Mouse (Mus musculus): ENCODE data around the gene Fstl1. TPM values are rescaled to one million over a fixed set of nuclear protein-coding genes. Genes with fewer than 3 reads are reported as not detected.
A peak's percentile ranks its signal among the peaks of the same experiment; 100 is the strongest.

Fstl1 gene
- polyA plus RNA-seq, 1 experiment from 2014 or later, result 210 TPM

- H3K36me3 ChIP-seq (replicated peaks), result peaks cover 46% of the 10 kb centered on the region
- H3K27ac ChIP-seq (replicated peaks), result 0 out of 2 replicates have a peak overlapping the region, but pooled peaks have one; percentile 26
- no peak overlapping the region for H3K4me3 ChIP-seq
- H3K27me3 ChIP-seq (replicated peaks; ENCODE audit: low read depth, poor library complexity, severe bottlenecking), result no peaks in the 10 kb centered on the region
- no peaks in the 10 kb centered on the region; the same call in 1 of the 2 replicates for H3K9me3 ChIP-seq
- DNase-seq (ENCODE audit: low spot score), result no peak
- 89% methylated on average over 8 of the region's 8 CpGs for WGBS
- peaks cover 45% of the 10 kb centered on the region for H3K4me1 ChIP-seq
Measured at GRCm38 (mm10) chr16:37811874-37812273, 35.2 kb downstream of the Fstl1 start.

GRCm38 (mm10) chr16:37812474-37812886 is 35.8 kb downstream of the Fstl1 start:
- no peaks in the 10 kb centered on the region for H3K27me3 ChIP-seq (replicated peaks; ENCODE audit: low read depth, poor library complexity, severe bottlenecking)
- no peak overlapping the region for H3K27ac ChIP-seq (replicated peaks)
- WGBS, result 66% methylated on average over 9 of the region's 9 CpGs
- peaks cover 39% of the 10 kb centered on the region for H3K4me1 ChIP-seq
- peaks cover 46% of the 10 kb centered on the region for H3K36me3 ChIP-seq (replicated peaks)
- no peak overlapping the region for H3K4me3 ChIP-seq
- DNase-seq (ENCODE audit: low spot score), result no peak
- no peaks in the 10 kb centered on the region; the same call in 1 of the 2 replicates for H3K9me3 ChIP-seq

GRCm38 (mm10) chr16:37813691-37814382 is 37.2 kb downstream of the Fstl1 start:
- DNase-seq (ENCODE audit: low spot score), result peak; percentile 32
- no peaks in the 10 kb centered on the region for H3K27me3 ChIP-seq (replicated peaks; ENCODE audit: low read depth, poor library complexity, severe bottlenecking)
- H3K27ac ChIP-seq (replicated peaks), result peak overlapping the region; percentile 76
- H3K36me3 ChIP-seq (replicated peaks), result peaks cover 51% of the 10 kb centered on the region
- H3K4me1 ChIP-seq, result peaks cover 34% of the 10 kb centered on the region
- no peaks in the 10 kb centered on the region; the same call in 1 of the 2 replicates for H3K9me3 ChIP-seq
- WGBS, result 41% methylated on average over 5 of the region's 5 CpGs
- peak overlapping the region; percentile 32; the same call in 1 of the 2 replicates for H3K4me3 ChIP-seq

GRCm38 (mm10) chr16:37814383-37814971 is 37.8 kb downstream of the Fstl1 start:
- peaks cover 27% of the 10 kb centered on the region for H3K4me1 ChIP-seq
- WGBS, result 27% methylated on average over 7 of the region's 7 CpGs
- H3K27me3 ChIP-seq (replicated peaks; ENCODE audit: low read depth, poor library complexity, severe bottlenecking), result no peaks in the 10 kb centered on the region
- DNase-seq (ENCODE audit: low spot score), result peak; percentile 79
- peak overlapping the region; percentile 32; the same call in 1 of the 2 replicates for H3K4me3 ChIP-seq
- no peaks in the 10 kb centered on the region; the same call in 1 of the 2 replicates for H3K9me3 ChIP-seq
- peaks cover 52% of the 10 kb centered on the region for H3K36me3 ChIP-seq (replicated peaks)
- H3K27ac ChIP-seq (replicated peaks), result peak overlapping the region; percentile 76

GRCm38 (mm10) chr16:37817986-37818385 is 41.3 kb downstream of the Fstl1 start:
- whole genome bisulfite sequencing, result 93% methylated on average over 4 of the region's 4 CpGs
- no peak for DNase-seq (ENCODE audit: low spot score)
- Histone ChIP-seq H3K36me3 (replicated peaks) (peaks cover 78% of the 10 kb centered on the region), H3K27me3 (replicated peaks; ENCODE audit: low read depth, poor library complexity, severe bottlenecking) (no peaks in the 10 kb centered on the region), H3K4me1 (peaks cover 18% of the 10 kb centered on the region), H3K9me3 (no peaks in the 10 kb centered on the region), H3K27ac (replicated peaks) (no peak overlapping the region), H3K4me3 (no peak overlapping the region)

GRCm38 (mm10) chr16:37823949-37824348 is 47.3 kb downstream of the Fstl1 start:
- Histone ChIP-seq H3K9me3 (no peaks in the 10 kb centered on the region), H3K4me3 (no peak overlapping the region), H3K27me3 (replicated peaks; ENCODE audit: low read depth, poor library complexity, severe bottlenecking) (no peaks in the 10 kb centered on the region), H3K36me3 (replicated peaks) (peaks cover 100% of the 10 kb centered on the region), H3K27ac (replicated peaks) (no peak overlapping the region), H3K4me1 (no peaks in the 10 kb centered on the region)
- no peak for DNase-seq (ENCODE audit: low spot score)
- WGBS, result 92% methylated on average over 5 of the region's 5 CpGs

- 94% methylated on average over 12 of the region's 12 CpGs for WGBS
- Histone ChIP-seq H3K27ac (replicated peaks) (no peak overlapping the region), H3K9me3 (no peaks in the 10 kb centered on the region), H3K27me3 (replicated peaks; ENCODE audit: low read depth, poor library complexity, severe bottlenecking) (no peaks in the 10 kb centered on the region), H3K36me3 (replicated peaks) (peaks cover 100% of the 10 kb centered on the region), H3K4me1 (no peaks in the 10 kb centered on the region), H3K4me3 (no peak overlapping the region)
- no peak for DNase-seq (ENCODE audit: low spot score)
Measured at GRCm38 (mm10) chr16:37824778-37825505, 48.3 kb downstream of the Fstl1 start.

GRCm38 (mm10) chr16:37826286-37826685 is 49.6 kb downstream of the Fstl1 start:
- no peaks in the 10 kb centered on the region for H3K27me3 ChIP-seq (replicated peaks; ENCODE audit: low read depth, poor library complexity, severe bottlenecking)
- H3K36me3 ChIP-seq (replicated peaks), result peaks cover 100% of the 10 kb centered on the region
- H3K4me3 ChIP-seq, result no peak overlapping the region
- no peak overlapping the region for H3K27ac ChIP-seq (replicated peaks)
- WGBS, result 98% methylated on average over 3 of the region's 3 CpGs
- H3K4me1 ChIP-seq, result no peaks in the 10 kb centered on the region
- H3K9me3 ChIP-seq, result no peaks in the 10 kb centered on the region
- no peak for DNase-seq (ENCODE audit: low spot score)

GRCm38 (mm10) chr16:37831041-37831440 is 54.4 kb downstream of the Fstl1 start:
- no peak for DNase-seq (ENCODE audit: low spot score)
- Histone ChIP-seq H3K9me3 (no peaks in the 10 kb centered on the region), H3K4me3 (no peak overlapping the region), H3K27ac (replicated peaks) (no peak overlapping the region), H3K36me3 (replicated peaks) (peaks cover 99% of the 10 kb centered on the region), H3K27me3 (replicated peaks; ENCODE audit: low read depth, poor library complexity, severe bottlenecking) (no peaks in the 10 kb centered on the region), H3K4me1 (no peaks in the 10 kb centered on the region)
- 75% methylated on average over 7 of the region's 7 CpGs for WGBS

GRCm38 (mm10) chr16:37837571-37837970 is 60.9 kb downstream of the Fstl1 start:
- Histone ChIP-seq H3K4me1 (no peaks in the 10 kb centered on the region), H3K27me3 (replicated peaks; ENCODE audit: low read depth, poor library complexity, severe bottlenecking) (no peaks in the 10 kb centered on the region), H3K36me3 (replicated peaks) (peaks cover 40% of the 10 kb centered on the region), H3K4me3 (no peak overlapping the region), H3K9me3 (no peaks in the 10 kb centered on the region), H3K27ac (replicated peaks) (no peak overlapping the region)
- DNase-seq (ENCODE audit: low spot score), result no peak
- 73% methylated on average over 3 of the region's 3 CpGs for WGBS

- Histone ChIP-seq H3K4me3 (no peak overlapping the region), H3K4me1 (no peaks in the 10 kb centered on the region), H3K9me3 (no peaks in the 10 kb centered on the region), H3K27ac (replicated peaks) (no peak overlapping the region), H3K36me3 (replicated peaks) (0 out of 2 replicates have a peak, but pooled peaks cover 2% of the 10 kb centered on the region), H3K27me3 (replicated peaks; ENCODE audit: low read depth, poor library complexity, severe bottlenecking) (no peaks in the 10 kb centered on the region)
- DNase-seq (ENCODE audit: low spot score), result no peak
- 89% methylated on average over 2 of the region's 2 CpGs for WGBS
Measured at GRCm38 (mm10) chr16:37842439-37842838, 65.8 kb downstream of the Fstl1 start.

- no peaks in the 10 kb centered on the region for H3K9me3 ChIP-seq
- no peak overlapping the region for H3K4me3 ChIP-seq
- H3K27ac ChIP-seq (replicated peaks), result no peak overlapping the region
- DNase-seq (ENCODE audit: low spot score), result no peak
- no peaks in the 10 kb centered on the region for H3K4me1 ChIP-seq
- 94% methylated on average over 12 of the region's 12 CpGs for WGBS
- no peaks in the 10 kb centered on the region for H3K36me3 ChIP-seq (replicated peaks)
- H3K27me3 ChIP-seq (replicated peaks; ENCODE audit: low read depth, poor library complexity, severe bottlenecking), result no peaks in the 10 kb centered on the region
Measured at GRCm38 (mm10) chr16:37843740-37844139, 67.1 kb downstream of the Fstl1 start.
